Mouse (Mus musculus) midbrain, embryonic 13.5 days (tissue): ENCODE measurements around the gene G6pc2. TPM values are rescaled to one million over a fixed set of nuclear protein-coding genes. Genes with fewer than 3 reads are reported as not detected.

Source experiments
- ATAC-seq: fragments of 200-750 bp; cut with Nextera tagmentation; 2 replicates; pipeline ENCODE4 v1.8.0; 2017; ENCODE audit warnings: mild to moderate bottlenecking, moderate TSS enrichment, moderate library complexity
- H3K27ac ChIP-seq: fragments of 300-500 bp; sonication (generic); 2 replicates; pipeline ENCODE4 v1.5.1; 2015; ENCODE audit warnings: inconsistent platforms, mild to moderate bottlenecking, moderate library complexity
- H3K27me3 ChIP-seq: fragments of 300-500 bp; sonication (generic); 2 replicates; pipeline ENCODE4 v1.6.1; 2015; ENCODE audit warnings: mild to moderate bottlenecking, inconsistent platforms
- H3K36me3 ChIP-seq: fragments of 300-500 bp; sonication (generic); 2 replicates; pipeline ENCODE4 v1.6.1; 2015; ENCODE audit warnings: mild to moderate bottlenecking, inconsistent platforms
- H3K4me1 ChIP-seq: fragments of 300-500 bp; sonication (generic); replicated peaks from 2 replicates; pipeline ENCODE4 v1.6.1; 2015; ENCODE audit warnings: inconsistent platforms
- H3K4me2 ChIP-seq: fragments of 300-500 bp; sonication (generic); replicated peaks from 2 replicates; pipeline ENCODE4 v1.6.1; 2015; ENCODE audit warnings: moderate library complexity, mild to moderate bottlenecking, inconsistent platforms
- H3K4me3 ChIP-seq: fragments of 300-500 bp; sonication (generic); replicated peaks from 2 replicates; pipeline ENCODE4 v1.5.1; 2015; ENCODE audit warnings: mild to moderate bottlenecking, inconsistent platforms
- H3K9ac ChIP-seq: fragments of 300-500 bp; sonication (generic); replicated peaks from 2 replicates; pipeline ENCODE4 v1.6.1; 2015; ENCODE audit warnings: mild to moderate bottlenecking, inconsistent platforms
- H3K9me3 ChIP-seq: fragments of 300-500 bp; sonication (generic); 2 replicates; pipeline ENCODE4 v1.6.1; 2016; ENCODE audit warnings: mild to moderate bottlenecking, inconsistent platforms
- WGBS: fragments of 180-500 bp; shearing (Covaris S2); methylation state at CpG from one replicate; pipeline ENCODE4 v1.1.7; 2015; 5-methylcytosine and 5-hydroxymethylcytosine counted together
- polyA plus RNA-seq: library from polyadenylated mRNA; unstranded; fragments of >200 nt; fragmentation: Nextera tagmentation; extraction: Ambion mirVana; gene quantifications from 2 replicates; pipeline ENCODE4 v1.2.1, GENCODE M21; 2015

The G6pc2 gene
- polyA plus RNA-seq, 1 experiment from 2014 or later, result not detected

GRCm38 (mm10) chr2:69247081-69247480, 36.2 kb downstream of the G6pc2 start:
- 93% methylated on average over 1 of the region's 1 CpGs for WGBS
- Histone ChIP-seq H3K27me3 (no peaks in the 10 kb centered on the region), H3K27ac (no peak overlapping the region), H3K9me3 (no peaks in the 10 kb centered on the region), H3K4me1 (no peaks in the 10 kb centered on the region), H3K9ac (no peak overlapping the region), H3K36me3 (no peaks in the 10 kb centered on the region), H3K4me3 (no peak overlapping the region), H3K4me2 (no peak overlapping the region)
- no peak for ATAC-seq

- Histone ChIP-seq H3K4me2 (no peak overlapping the region), H3K27me3 (no peaks in the 10 kb centered on the region), H3K36me3 (no peaks in the 10 kb centered on the region), H3K4me3 (no peak overlapping the region), H3K9ac (no peak overlapping the region), H3K4me1 (no peaks in the 10 kb centered on the region), H3K9me3 (no peaks in the 10 kb centered on the region), H3K27ac (no peak overlapping the region)
- WGBS, result 60% methylated on average over 16 of the region's 16 CpGs
- ATAC-seq, result no peak
Measured at GRCm38 (mm10) chr2:69248221-69248755, 37.4 kb downstream of the G6pc2 start.

- H3K4me2 ChIP-seq, result no peak overlapping the region
- H3K9ac ChIP-seq, result no peak overlapping the region
- no peaks in the 10 kb centered on the region for H3K36me3 ChIP-seq
- no peaks in the 10 kb centered on the region for H3K9me3 ChIP-seq
- no peak overlapping the region for H3K4me3 ChIP-seq
- H3K4me1 ChIP-seq, result no peaks in the 10 kb centered on the region
- no peaks in the 10 kb centered on the region for H3K27me3 ChIP-seq
- no peak for ATAC-seq
- no peak overlapping the region for H3K27ac ChIP-seq
Measured at GRCm38 (mm10) chr2:69264069-69264618, 53.3 kb downstream of the G6pc2 start.

- no peak overlapping the region for H3K9ac ChIP-seq
- no peaks in the 10 kb centered on the region for H3K9me3 ChIP-seq
- no peak for ATAC-seq
- H3K4me1 ChIP-seq, result no peaks in the 10 kb centered on the region
- H3K4me2 ChIP-seq, result no peak overlapping the region
- WGBS, result 7% methylated on average over 1 of the region's 1 CpGs
- H3K4me3 ChIP-seq, result no peak overlapping the region
- no peak overlapping the region for H3K27ac ChIP-seq
- no peaks in the 10 kb centered on the region for H3K27me3 ChIP-seq
- no peaks in the 10 kb centered on the region for H3K36me3 ChIP-seq
Measured at GRCm38 (mm10) chr2:69275875-69276274, 65.0 kb downstream of the G6pc2 start.

Other genes starting within 250 kb of the G6pc2 start
- 0.50 and 1.2 TPM in 2 replicates for gene Nostrin, start 75.3 kb upstream of the G6pc2 start, polyA plus RNA-seq
- 87.8 and 88.3 TPM in 2 replicates for gene Spc25, start 4.9 kb upstream of the G6pc2 start, polyA plus RNA-seq
- gene Abcb11, start 131.5 kb downstream of the G6pc2 start, polyA plus RNA-seq, result not detected in 2 replicates
- not detected in 2 replicates for gene Dhrs9, start 169.4 kb downstream of the G6pc2 start, polyA plus RNA-seq